Mouse (Mus musculus): ENCODE measurements around the gene Olfr1065. TPM values are rescaled to one million over a fixed set of nuclear protein-coding genes. Genes with fewer than 3 reads are reported as not detected.
"Not testable (repeated sequence)": the region's sequence is repeated elsewhere in the genome, so short reads cannot be mapped to it uniquely, and the experiment has no call there.

The Olfr1065 gene
- not detected in 2 replicates for polyA plus RNA-seq (2014; fragmentation: Nextera tagmentation; extraction: Ambion mirVana)

- not testable (repeated sequence) for ATAC-seq (ENCODE audit: low FRiP score, low TSS enrichment); H3K9me3 ChIP-seq (ENCODE audit: control insufficient read depth, low read length); H3K4me3 ChIP-seq (replicated peaks; ENCODE audit: low read depth, low read length); H3K27me3 ChIP-seq (ENCODE audit: control insufficient read depth, insufficient read depth, low read length); H3K27ac ChIP-seq (replicated peaks; ENCODE audit: low read depth, low read length); H3K4me2 ChIP-seq (ENCODE audit: low read length); H3K4me1 ChIP-seq (ENCODE audit: control insufficient read depth, insufficient read depth, low read length); H3K9ac ChIP-seq (replicated peaks; ENCODE audit: low read length); H3K36me3 ChIP-seq (ENCODE audit: control insufficient read depth, insufficient read depth, low read length); DNase-seq
- no CpG with 5 or more reads among the region's 1 CpGs for WGBS
Measured at GRCm38 (mm10) chr2:86450491-86450890, at the start of gene Olfr1065. Gene Olfr1065 (minus strand): TSS chr2:86450591.

- H3K36me3 ChIP-seq (ENCODE audit: control insufficient read depth, insufficient read depth, low read length): no peaks in the 10 kb centered on the region
- no peaks in the 10 kb centered on the region for H3K27me3 ChIP-seq (ENCODE audit: control insufficient read depth, insufficient read depth, low read length)
- no peak within 1 kb of the TSS for H3K9ac ChIP-seq (replicated peaks; ENCODE audit: low read length)
- H3K4me3 ChIP-seq (replicated peaks; ENCODE audit: low read depth, low read length): no peak within 1 kb of the TSS
- H3K9me3 ChIP-seq (ENCODE audit: control insufficient read depth, low read length): no peaks in the 10 kb centered on the region
- no peak within 1 kb of the TSS for H3K27ac ChIP-seq (replicated peaks; ENCODE audit: low read depth, low read length)
- no peak within 1 kb of the TSS for H3K4me2 ChIP-seq (ENCODE audit: low read length)
- no peaks in the 10 kb centered on the region for H3K4me1 ChIP-seq (ENCODE audit: control insufficient read depth, insufficient read depth, low read length)
- DNase-seq (no peak), ATAC-seq (ENCODE audit: low FRiP score, low TSS enrichment) (no peak)
- 45% methylated on average over 1 of the region's 1 CpGs for WGBS
Measured at GRCm38 (mm10) chr2:86487286-86487685, 36.9 kb upstream of the Olfr1065 start, which contains the start of gene Olfr228. Gene Olfr228 (minus strand): TSS chr2:86487386.

GRCm38 (mm10) chr2:86464442-86465109 lies 14.2 kb upstream of the Olfr1065 start:
- Histone ChIP-seq H3K4me3 (replicated peaks; ENCODE audit: low read depth, low read length) (no peak overlapping the region), H3K9me3 (ENCODE audit: control insufficient read depth, low read length) (no peaks in the 10 kb centered on the region), H3K4me1 (ENCODE audit: control insufficient read depth, insufficient read depth, low read length) (no peaks in the 10 kb centered on the region), H3K9ac (replicated peaks; ENCODE audit: low read length) (no peak overlapping the region), H3K4me2 (ENCODE audit: low read length) (no peak overlapping the region), H3K36me3 (ENCODE audit: control insufficient read depth, insufficient read depth, low read length) (no peaks in the 10 kb centered on the region), H3K27me3 (ENCODE audit: control insufficient read depth, insufficient read depth, low read length) (no peaks in the 10 kb centered on the region), H3K27ac (replicated peaks; ENCODE audit: low read depth, low read length) (no peak overlapping the region)
- WGBS: 40% methylated on average over 10 of the region's 10 CpGs
- peak; percentile 74 for DNase-seq
- peak; percentile 64; the same call in 1 of the 2 replicates for ATAC-seq (ENCODE audit: low FRiP score, low TSS enrichment)

GRCm38 (mm10) chr2:86460434-86460833 lies 10.0 kb upstream of the Olfr1065 start:
- WGBS: 79% methylated on average over 1 of the region's 1 CpGs
- no peaks in the 10 kb centered on the region for H3K36me3 ChIP-seq (ENCODE audit: control insufficient read depth, insufficient read depth, low read length)
- H3K9me3 ChIP-seq (ENCODE audit: control insufficient read depth, low read length): no peaks in the 10 kb centered on the region
- DNase-seq (no peak), ATAC-seq (ENCODE audit: low FRiP score, low TSS enrichment) (no peak)
- no peak overlapping the region for H3K9ac ChIP-seq (replicated peaks; ENCODE audit: low read length)
- no peaks in the 10 kb centered on the region for H3K27me3 ChIP-seq (ENCODE audit: control insufficient read depth, insufficient read depth, low read length)
- no peak overlapping the region for H3K27ac ChIP-seq (replicated peaks; ENCODE audit: low read depth, low read length)
- no peak overlapping the region for H3K4me3 ChIP-seq (replicated peaks; ENCODE audit: low read depth, low read length)
- no peaks in the 10 kb centered on the region for H3K4me1 ChIP-seq (ENCODE audit: control insufficient read depth, insufficient read depth, low read length)
- H3K4me2 ChIP-seq (ENCODE audit: low read length): no peak overlapping the region

- Histone ChIP-seq H3K4me1 (ENCODE audit: control insufficient read depth, insufficient read depth, low read length) (no peaks in the 10 kb centered on the region), H3K4me3 (replicated peaks; ENCODE audit: low read depth, low read length) (no peak within 1 kb of the TSS), H3K9me3 (ENCODE audit: control insufficient read depth, low read length) (no peaks in the 10 kb centered on the region), H3K4me2 (ENCODE audit: low read length) (no peak within 1 kb of the TSS), H3K27me3 (ENCODE audit: control insufficient read depth, insufficient read depth, low read length) (no peaks in the 10 kb centered on the region), H3K36me3 (ENCODE audit: control insufficient read depth, insufficient read depth, low read length) (no peaks in the 10 kb centered on the region), H3K27ac (replicated peaks; ENCODE audit: low read depth, low read length) (no peak within 1 kb of the TSS), H3K9ac (replicated peaks; ENCODE audit: low read length) (no peak within 1 kb of the TSS)
- DNase-seq (no peak), ATAC-seq (ENCODE audit: low FRiP score, low TSS enrichment) (no peak)
- 94% methylated on average over 1 of the region's 1 CpGs for WGBS
Measured at GRCm38 (mm10) chr2:86456169-86456568, 5.8 kb upstream of the Olfr1065 start, which contains the start of gene Olfr1066. Gene Olfr1066 (minus strand): TSS chr2:86456269.

- H3K27me3 ChIP-seq (ENCODE audit: control insufficient read depth, insufficient read depth, low read length); H3K4me1 ChIP-seq (ENCODE audit: control insufficient read depth, insufficient read depth, low read length); H3K27ac ChIP-seq (replicated peaks; ENCODE audit: low read depth, low read length); ATAC-seq (ENCODE audit: low FRiP score, low TSS enrichment); H3K4me2 ChIP-seq (ENCODE audit: low read length); H3K36me3 ChIP-seq (ENCODE audit: control insufficient read depth, insufficient read depth, low read length); H3K4me3 ChIP-seq (replicated peaks; ENCODE audit: low read depth, low read length); H3K9me3 ChIP-seq (ENCODE audit: control insufficient read depth, low read length); H3K9ac ChIP-seq (replicated peaks; ENCODE audit: low read length); DNase-seq: not testable (repeated sequence)
- WGBS: 40% methylated on average over 1 of the region's 1 CpGs
Measured at GRCm38 (mm10) chr2:86442101-86442500, 8.3 kb downstream of the Olfr1065 start.

GRCm38 (mm10) chr2:86428511-86428910 lies 21.9 kb downstream of the Olfr1065 start:
- not testable (repeated sequence) for H3K4me3 ChIP-seq (replicated peaks; ENCODE audit: low read depth, low read length); H3K27ac ChIP-seq (replicated peaks; ENCODE audit: low read depth, low read length); H3K9ac ChIP-seq (replicated peaks; ENCODE audit: low read length); H3K27me3 ChIP-seq (ENCODE audit: control insufficient read depth, insufficient read depth, low read length); DNase-seq; ATAC-seq (ENCODE audit: low FRiP score, low TSS enrichment); H3K4me2 ChIP-seq (ENCODE audit: low read length); H3K36me3 ChIP-seq (ENCODE audit: control insufficient read depth, insufficient read depth, low read length); H3K9me3 ChIP-seq (ENCODE audit: control insufficient read depth, low read length); H3K4me1 ChIP-seq (ENCODE audit: control insufficient read depth, insufficient read depth, low read length)
- WGBS: 92% methylated on average over 8 of the region's 8 CpGs

- not testable (repeated sequence) for DNase-seq; H3K4me1 ChIP-seq (ENCODE audit: control insufficient read depth, insufficient read depth, low read length); H3K27me3 ChIP-seq (ENCODE audit: control insufficient read depth, insufficient read depth, low read length); H3K9me3 ChIP-seq (ENCODE audit: control insufficient read depth, low read length); H3K4me2 ChIP-seq (ENCODE audit: low read length); H3K4me3 ChIP-seq (replicated peaks; ENCODE audit: low read depth, low read length); H3K9ac ChIP-seq (replicated peaks; ENCODE audit: low read length); H3K36me3 ChIP-seq (ENCODE audit: control insufficient read depth, insufficient read depth, low read length); ATAC-seq (ENCODE audit: low FRiP score, low TSS enrichment); H3K27ac ChIP-seq (replicated peaks; ENCODE audit: low read depth, low read length)
Measured at GRCm38 (mm10) chr2:86426649-86427048, 23.7 kb downstream of the Olfr1065 start, which contains the start of gene Olfr1062. Gene Olfr1062 (minus strand): TSS chr2:86426749.

- Histone ChIP-seq H3K4me3 (replicated peaks; ENCODE audit: low read depth, low read length) (no peak within 1 kb of the TSS), H3K9ac (replicated peaks; ENCODE audit: low read length) (no peak within 1 kb of the TSS), H3K27ac (replicated peaks; ENCODE audit: low read depth, low read length) (no peak within 1 kb of the TSS), H3K4me1 (ENCODE audit: control insufficient read depth, insufficient read depth, low read length) (no peaks in the 10 kb centered on the region), H3K4me2 (ENCODE audit: low read length) (no peak within 1 kb of the TSS), H3K36me3 (ENCODE audit: control insufficient read depth, insufficient read depth, low read length) (no peaks in the 10 kb centered on the region), H3K9me3 (ENCODE audit: control insufficient read depth, low read length) (no peaks in the 10 kb centered on the region), H3K27me3 (ENCODE audit: control insufficient read depth, insufficient read depth, low read length) (no peaks in the 10 kb centered on the region)
- ATAC-seq (ENCODE audit: low FRiP score, low TSS enrichment) (no peak), DNase-seq (no peak)
- WGBS: 83% methylated on average over 1 of the region's 1 CpGs
Measured at GRCm38 (mm10) chr2:86413950-86414349, 36.4 kb downstream of the Olfr1065 start, which contains the start of gene Olfr1061. Gene Olfr1061 (minus strand): TSS chr2:86414050.

All from midbrain, embryonic 14.5 days (tissue).